Mouse (Mus musculus) kidney, adult 18-20 months (tissue): ENCODE results near the gene Doc2g.
A peak's percentile ranks its signal among the peaks of the same experiment; 100 is the strongest.

ENCODE experiments used
- DNase-seq: peaks from one replicate; pipeline ENCODE4 v3.0.0; 2021

The Doc2g gene

GRCm38 (mm10) chr19:4055216-4055946, 52.3 kb downstream of the Doc2g start:
- peak; percentile 68 for DNase-seq

GRCm38 (mm10) chr19:4055947-4056693, 53.0 kb downstream of the Doc2g start:
- DNase-seq, result peak; percentile 53
